ENCODE assay signal across 14 mouse cellular contexts in genomic region chr4:55237856-55238255, GRCm38 (mm10).
A peak's percentile ranks its signal among the peaks of the same experiment; 100 is the strongest.
DNase-seq lines count a peak whose midpoint lies in the region.
"Had no signal": no experiment of that assay in that cellular context is flagged by ENCODE, and none has a peak within 500 bp of the region (broad histone marks: within the 10 kb centered on the region; RNA-seq: fewer than 3 reads in every experiment).

No protein-coding gene starts in this region.

- DNase-seq in CD4-positive helper T cell, adult 2 months (ENCODE audit: low read depth, low spot score), result peak; percentile 42
- peak; percentile 38 for DNase-seq in T-cell, adult 2 months (ENCODE audit: low spot score)
- DNase-seq in thymus, postnatal 0 days (ENCODE audit: low spot score), result peak; percentile 67
- peak; percentile 30 to 34 for DNase-seq in thymus, postnatal 36 days
- DNase-seq in left cerebral cortex, adult 18-20 months (ENCODE audit: low spot score in 2 of 2), result no peak
- DNase-seq in layer of hippocampus, adult 9-10 months (ENCODE audit: low spot score), result no peak
- DNase-seq in adrenal gland, postnatal 25 days, result no peak
- DNase-seq: adrenal gland, adult 8-10 months; cerebellum, adult 18-20 months; cerebellum, postnatal 10 days; embryo, embryonic 11 days; gastrocnemius, postnatal 36 days; heart, adult 18-20 months; heart, postnatal 14 days had no signal

Comparison
In these comparisons a context has a peak if more than half of its experiments do, and no peak if none do; other contexts are left out.
1. DNase-seq: peak in CD4-positive helper T cell, adult 2 months (single experiment), T-cell, adult 2 months (single experiment), thymus, postnatal 0 days (single experiment) and thymus, postnatal 36 days (2 of 2); none in left cerebral cortex, adult 18-20 months (0 of 2), layer of hippocampus, adult 9-10 months (single experiment) and adrenal gland, postnatal 25 days (single experiment).